In genomic region chr7:70366808-70367095, GRCm38 (mm10) we compare ENCODE assay signal across 9 mouse cellular contexts. TPM values are rescaled to one million over a fixed set of nuclear protein-coding genes. Genes with fewer than 3 reads are reported as not detected.
DNase-seq lines count a peak whose midpoint lies in the region; ATAC-seq and TF ChIP-seq lines count a peak whose summit lies in the region.
"Had no signal": no experiment of that assay in that cellular context is flagged by ENCODE, and none has a peak within 500 bp of the region (broad histone marks: within the 10 kb centered on the region; RNA-seq: fewer than 3 reads in every experiment).

No protein-coding gene starts in this region.

- H3K27me3 ChIP-seq in liver, adult 2 months (ENCODE audit: control insufficient read depth, insufficient read depth, low read length): peaks cover 2% of the 10 kb centered on the region; the same call in 1 of the 2 replicates
- H3K27me3 ChIP-seq in forebrain, embryonic 14.5 days (replicated peaks; ENCODE audit: control insufficient read depth, insufficient read depth, low read length): peaks cover 56% of the 10 kb centered on the region
- peaks cover 64% of the 10 kb centered on the region for H3K27me3 ChIP-seq in limb, embryonic 10.5 days (ENCODE audit: low read depth, poor library complexity, severe bottlenecking)
- peaks cover 19% of the 10 kb centered on the region for H3K27me3 ChIP-seq in neural tube, embryonic 12.5 days (replicated peaks)

- peak overlapping the region; percentile 52 for H3K4me2 ChIP-seq in forebrain, embryonic 14.5 days (ENCODE audit: low read length)
- H3K4me2 ChIP-seq in neural tube, embryonic 12.5 days (replicated peaks): peak overlapping the region; percentile 73

- 23% methylated on average over 1 of the region's 1 CpGs for WGBS in liver, adult 2 months
- 0% methylated on average over 1 of the region's 1 CpGs for WGBS in forebrain, embryonic 14.5 days
- WGBS in limb, embryonic 10.5 days: 0% methylated on average over 1 of the region's 1 CpGs
- 0% methylated on average over 1 of the region's 1 CpGs for WGBS in neural tube, embryonic 12.5 days

- no peak for DNase-seq in liver, adult 2 months (ENCODE audit: extremely low read depth, low read depth, low spot score)
- no peak for DNase-seq in liver
- DNase-seq in forebrain, embryonic 14.5 days (ENCODE audit: low spot score): peak; percentile 26
- no peak for DNase-seq in limb, embryonic 10.5 days (ENCODE audit: low spot score)
- no peak for DNase-seq in gastrocnemius, adult 18-20 months (ENCODE audit: low spot score)
- DNase-seq in adrenal gland, adult 18-20 months (ENCODE audit: low spot score in 2 of 2): no peak
- no peak for DNase-seq in spleen, postnatal 36 days (ENCODE audit: low spot score in 2 of 2)
- DNase-seq: thymus, postnatal 36 days had no signal

- no peaks in the 10 kb centered on the region for H3K36me3 ChIP-seq in liver, adult 2 months (ENCODE audit: control insufficient read depth, insufficient read depth, low read length)
- no peaks in the 10 kb centered on the region for H3K36me3 ChIP-seq in forebrain, embryonic 14.5 days (ENCODE audit: control insufficient read depth, insufficient read depth, low read length)
- no peaks in the 10 kb centered on the region for H3K36me3 ChIP-seq in limb, embryonic 10.5 days
- no peaks in the 10 kb centered on the region for H3K36me3 ChIP-seq in neural tube, embryonic 12.5 days

- no peaks in the 10 kb centered on the region for H3K79me2 ChIP-seq in liver, adult 2 months (ENCODE audit: control insufficient read depth, insufficient read depth, low read length)

- no peaks in the 10 kb centered on the region for H3K9me3 ChIP-seq in forebrain, embryonic 14.5 days (replicated peaks; ENCODE audit: control insufficient read depth, low read length)
- no peaks in the 10 kb centered on the region for H3K9me3 ChIP-seq in limb, embryonic 10.5 days (replicated peaks)
- H3K9me3 ChIP-seq in neural tube, embryonic 12.5 days: no peaks in the 10 kb centered on the region

- no peak for TF ChIP-seq CTCF in liver, adult 2 months (IDR thresholded peaks at IDR 0.05; ENCODE audit: low read depth, low read length)

- peaks cover 4% of the 10 kb centered on the region; the same call in 1 of the 2 replicates for H3K4me1 ChIP-seq in liver, adult 2 months (ENCODE audit: control insufficient read depth, insufficient read depth, low read length)
- H3K4me1 ChIP-seq in forebrain, embryonic 14.5 days (ENCODE audit: control insufficient read depth, insufficient read depth, low read length): no peaks in the 10 kb centered on the region
- H3K4me1 ChIP-seq in limb, embryonic 10.5 days: peaks cover 68% of the 10 kb centered on the region
- H3K4me1 ChIP-seq in neural tube, embryonic 12.5 days: peaks cover 27% of the 10 kb centered on the region

- TF ChIP-seq POLR2A in liver, adult 2 months (IDR thresholded peaks at IDR 0.05; ENCODE audit: extremely low read depth, insufficient read depth, low read length): no peak

- peak overlapping the region; percentile 28 for H3K27ac ChIP-seq in liver, adult 2 months (replicated peaks; ENCODE audit: insufficient read depth, low read depth, low read length)
- peak overlapping the region; percentile 93 for H3K27ac ChIP-seq in forebrain, embryonic 14.5 days (ENCODE audit: low read depth, low read length)
- H3K27ac ChIP-seq in limb, embryonic 10.5 days: peak overlapping the region; percentile 83
- H3K27ac ChIP-seq in neural tube, embryonic 12.5 days: no peak overlapping the region

- H3K9ac ChIP-seq in liver, adult 2 months (ENCODE audit: low read depth, low read length): peak overlapping the region; percentile 53; the same call in 1 of the 2 replicates
- H3K9ac ChIP-seq in forebrain, embryonic 14.5 days (ENCODE audit: low read length): peak overlapping the region; percentile 83
- peak overlapping the region; percentile 67 for H3K9ac ChIP-seq in neural tube, embryonic 12.5 days

- peak overlapping the region; percentile 56 for H3K4me3 ChIP-seq in liver, adult 2 months (ENCODE audit: insufficient read depth, low read depth, low read length)
- peak overlapping the region; percentile 40 for H3K4me3 ChIP-seq in forebrain, embryonic 14.5 days (ENCODE audit: low read depth, low read length)
- peak overlapping the region; percentile 61 for H3K4me3 ChIP-seq in limb, embryonic 10.5 days
- 0 out of 2 replicates have a peak overlapping the region, but pooled peaks have one; percentile 47 for H3K4me3 ChIP-seq in neural tube, embryonic 12.5 days

- ATAC-seq in forebrain, embryonic 14.5 days: no peak
- no peak for ATAC-seq in neural tube, embryonic 12.5 days (ENCODE audit: low FRiP score, low read depth)

RNA-seq across cellular contexts. Expression of gene Nr2f2, which starts 0.2 kb away (rescaled TPM):
- total RNA-seq in liver, adult 2 months (2014; rRNA removed): 14.5 and 16.1 TPM in 2 replicates
- polyA plus RNA-seq in liver, adult 2 months (2012; rRNA removed): 64.2 and 84.0 TPM in 2 replicates
- polyA plus RNA-seq in forebrain, embryonic 14.5 days (2014; fragmentation: Nextera tagmentation; extraction: Ambion mirVana): 73.7 and 82.5 TPM in 2 replicates
- 48.0 and 56.8 TPM in 2 replicates for polyA plus RNA-seq in limb, embryonic 10.5 days (2016; fragmentation: Nextera tagmentation; extraction: Ambion mirVana)
- 101 and 103 TPM in 2 replicates for polyA plus RNA-seq in neural tube, embryonic 12.5 days (2016; fragmentation: Nextera tagmentation; extraction: Ambion mirVana)
- total RNA-seq in gastrocnemius, adult 18-20 months (2021): 10 to 100 TPM; 18.6 to 25.1 TPM
- 100 to 1,000 TPM in 1 of 2 experiments, 10 to 100 TPM in 1; 99.3 to 123 TPM for total RNA-seq in adrenal gland, adult 18-20 months (2021)
